Mouse (Mus musculus): Measurements from ENCODE around the gene Sec14l1. TPM values are rescaled to one million over a fixed set of nuclear protein-coding genes. Genes with fewer than 3 reads are reported as not detected.

Sec14l1 gene
- polyA plus RNA-seq, 1 experiment from 2014 or later: 73.9 TPM

DNA sequence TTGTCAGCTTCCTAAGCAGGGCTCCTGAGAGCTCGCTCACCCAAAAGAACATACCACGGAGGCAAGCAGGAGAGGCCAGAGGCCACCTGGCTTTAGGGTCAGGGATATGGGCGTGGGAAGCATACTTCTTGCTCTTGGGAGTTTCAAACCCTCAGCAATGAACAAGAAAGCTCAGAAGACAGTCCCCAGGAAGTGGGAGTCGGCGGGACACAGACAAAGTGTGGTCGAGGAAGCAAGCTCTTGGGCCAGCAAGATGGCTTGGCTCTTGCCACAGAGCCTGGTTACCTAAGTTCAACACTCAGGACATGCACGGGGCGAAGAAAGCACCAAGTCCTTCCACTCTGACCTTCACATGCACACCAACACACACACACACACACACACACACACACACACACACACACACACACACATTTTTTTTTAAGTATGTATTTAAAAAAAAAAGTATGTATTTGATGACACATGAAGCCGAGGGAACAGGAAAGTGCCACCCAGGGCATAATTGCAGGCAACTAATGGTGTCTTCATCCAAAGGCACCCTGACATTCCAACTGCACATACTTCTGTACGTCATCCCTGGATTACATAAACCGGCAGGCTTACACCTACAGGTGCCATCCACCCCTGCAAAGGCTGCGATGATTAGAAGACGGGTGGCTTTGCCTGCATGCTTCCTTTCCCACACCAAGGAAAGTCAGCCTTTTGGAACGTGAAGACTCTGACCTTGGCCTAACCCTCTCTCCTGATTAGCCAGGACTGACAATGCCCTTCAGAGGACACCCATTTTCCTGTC lies 12.8 kb upstream of the Sec14l1 start:
- Histone ChIP-seq H3K36me3 (no peaks in the 10 kb centered on the region), H3K9ac (no peak overlapping the region), H3K4me2 (no peak overlapping the region), H3K4me3 (no peak overlapping the region), H3K9me3 (no peaks in the 10 kb centered on the region), H3K4me1 (peaks cover 41% of the 10 kb centered on the region), H3K27me3 (no peaks in the 10 kb centered on the region), H3K27ac (peak overlapping the region; percentile 88)
- no peak for ATAC-seq (ENCODE audit: borderline replicate concordance, extremely low read depth, low FRiP score, low TSS enrichment)
- WGBS: 61% methylated on average over 14 of the region's 14 CpGs

DNA sequence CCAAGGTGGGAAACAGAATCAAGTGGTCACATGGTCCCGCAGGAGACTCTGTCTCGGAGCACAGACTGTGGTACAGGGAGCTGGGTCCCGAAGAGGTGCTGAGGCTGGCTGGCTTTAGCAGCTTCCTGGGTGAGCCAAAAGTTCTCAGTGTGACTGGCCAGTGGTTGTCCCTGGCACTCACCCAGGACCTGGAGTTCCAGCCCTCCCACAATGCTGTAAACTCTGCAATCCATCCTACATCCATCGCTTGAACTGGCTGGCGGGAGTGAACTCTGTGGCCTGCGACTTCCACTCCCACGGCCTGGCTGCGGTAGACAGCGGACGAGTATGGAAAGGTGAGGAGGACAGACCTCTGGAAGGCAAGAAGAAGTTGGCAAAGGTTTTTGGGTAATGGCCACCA lies 11.4 kb upstream of the Sec14l1 start:
- 62% methylated on average over 10 of the region's 10 CpGs for WGBS
- Histone ChIP-seq H3K36me3 (no peaks in the 10 kb centered on the region), H3K9ac (no peak overlapping the region; the same call in 1 of the 2 replicates), H3K27me3 (no peaks in the 10 kb centered on the region), H3K27ac (peak overlapping the region; percentile 35), H3K4me3 (no peak overlapping the region), H3K4me2 (no peak overlapping the region), H3K4me1 (peaks cover 36% of the 10 kb centered on the region), H3K9me3 (no peaks in the 10 kb centered on the region)
- no peak for ATAC-seq (ENCODE audit: borderline replicate concordance, extremely low read depth, low FRiP score, low TSS enrichment)

DNA sequence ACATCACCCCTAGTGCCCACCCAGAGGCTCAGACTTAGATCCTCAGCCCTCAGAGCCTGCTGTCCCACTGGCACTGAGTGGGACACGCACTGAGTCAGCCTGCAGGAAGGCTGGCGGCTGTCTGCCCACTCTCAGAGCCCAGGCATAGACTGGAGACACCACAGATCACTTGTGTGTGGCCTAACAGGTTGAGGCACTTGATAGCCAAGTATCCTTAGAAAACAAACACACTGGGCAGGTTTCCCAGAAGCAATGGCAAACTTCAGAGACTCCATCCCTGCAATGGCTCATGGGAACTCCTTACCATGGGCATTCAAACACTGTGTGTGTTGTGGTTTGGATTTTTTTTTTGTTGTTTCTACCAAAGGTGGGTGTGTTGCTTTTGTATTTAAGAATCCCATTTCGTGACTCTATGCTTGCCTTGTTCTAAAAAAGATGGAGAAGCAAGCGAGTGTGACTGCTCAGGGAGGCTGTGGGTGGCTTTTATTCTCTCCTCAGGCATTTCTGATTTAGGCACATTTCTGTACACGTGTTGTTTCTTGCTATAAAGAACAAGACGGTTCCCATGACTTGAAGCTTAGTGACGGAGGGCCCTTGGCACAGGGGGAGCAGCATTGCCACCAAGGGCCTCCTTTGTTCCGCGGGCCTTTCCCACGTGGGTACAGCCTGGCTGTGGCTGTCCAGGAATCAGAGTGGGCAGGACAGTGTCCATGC lies 10.8 kb upstream of the Sec14l1 start:
- Histone ChIP-seq H3K4me2 (no peak overlapping the region), H3K9ac (no peak overlapping the region), H3K36me3 (no peaks in the 10 kb centered on the region), H3K4me3 (no peak overlapping the region), H3K4me1 (peaks cover 38% of the 10 kb centered on the region), H3K27me3 (no peaks in the 10 kb centered on the region), H3K9me3 (no peaks in the 10 kb centered on the region), H3K27ac (peak overlapping the region; percentile 35; the same call in 1 of the 2 replicates)
- WGBS: 72% methylated on average over 10 of the region's 10 CpGs
- ATAC-seq (ENCODE audit: borderline replicate concordance, extremely low read depth, low FRiP score, low TSS enrichment): no peak

DNA sequence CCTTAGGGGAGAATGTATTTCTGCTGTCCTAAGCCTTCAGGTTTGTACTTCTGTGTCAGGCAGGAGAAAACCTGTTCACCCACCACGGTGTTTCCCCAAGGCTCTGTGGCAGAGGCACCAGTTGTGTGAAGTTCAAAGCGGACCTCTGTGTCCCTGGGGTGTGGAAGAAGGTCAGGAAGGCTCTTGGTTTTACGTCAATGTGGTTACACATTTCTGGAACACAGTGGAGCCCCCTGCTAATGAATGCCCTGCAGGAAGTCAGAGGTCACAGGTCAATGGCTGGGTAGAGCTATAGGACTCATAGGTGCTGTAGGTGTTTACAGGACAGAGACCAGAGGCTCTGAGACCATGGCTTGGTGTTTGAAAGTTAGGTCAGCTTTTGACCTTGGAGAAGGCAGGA lies 9.7 kb upstream of the Sec14l1 start:
- 70% methylated on average over 3 of the region's 3 CpGs for WGBS
- Histone ChIP-seq H3K4me1 (peaks cover 46% of the 10 kb centered on the region), H3K9me3 (no peaks in the 10 kb centered on the region), H3K27me3 (no peaks in the 10 kb centered on the region), H3K4me2 (no peak overlapping the region), H3K4me3 (no peak overlapping the region), H3K9ac (no peak overlapping the region), H3K36me3 (no peaks in the 10 kb centered on the region), H3K27ac (no peak overlapping the region)
- ATAC-seq (ENCODE audit: borderline replicate concordance, extremely low read depth, low FRiP score, low TSS enrichment): no peak

DNA sequence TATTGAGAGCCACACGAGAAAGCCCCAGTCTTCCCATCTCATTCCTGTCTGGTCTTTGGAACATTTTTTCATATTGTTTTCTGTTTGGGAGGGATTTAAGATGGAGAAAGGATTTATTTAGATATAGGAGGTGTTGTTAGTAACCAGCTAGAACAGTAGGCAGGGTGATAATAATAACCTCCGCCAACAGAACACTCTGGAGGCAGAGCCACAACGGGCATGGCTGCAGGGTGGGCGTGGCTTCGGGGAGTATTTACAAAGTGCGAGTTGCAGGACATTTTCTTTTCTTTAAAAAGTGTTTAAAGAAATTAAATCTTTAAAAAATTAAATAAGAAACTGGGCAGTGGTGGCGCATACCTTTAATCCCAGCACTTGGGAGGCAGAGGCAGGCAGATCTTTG lies 9.1 kb upstream of the Sec14l1 start:
- no peak for ATAC-seq (ENCODE audit: borderline replicate concordance, extremely low read depth, low FRiP score, low TSS enrichment)
- no peaks in the 10 kb centered on the region for H3K36me3 ChIP-seq
- peaks cover 46% of the 10 kb centered on the region for H3K4me1 ChIP-seq
- 76% methylated on average over 7 of the region's 7 CpGs for WGBS
- no peak overlapping the region for H3K4me2 ChIP-seq
- H3K9me3 ChIP-seq: no peaks in the 10 kb centered on the region
- no peaks in the 10 kb centered on the region for H3K27me3 ChIP-seq
- H3K9ac ChIP-seq: no peak overlapping the region
- no peak overlapping the region for H3K27ac ChIP-seq
- no peak overlapping the region for H3K4me3 ChIP-seq

DNA sequence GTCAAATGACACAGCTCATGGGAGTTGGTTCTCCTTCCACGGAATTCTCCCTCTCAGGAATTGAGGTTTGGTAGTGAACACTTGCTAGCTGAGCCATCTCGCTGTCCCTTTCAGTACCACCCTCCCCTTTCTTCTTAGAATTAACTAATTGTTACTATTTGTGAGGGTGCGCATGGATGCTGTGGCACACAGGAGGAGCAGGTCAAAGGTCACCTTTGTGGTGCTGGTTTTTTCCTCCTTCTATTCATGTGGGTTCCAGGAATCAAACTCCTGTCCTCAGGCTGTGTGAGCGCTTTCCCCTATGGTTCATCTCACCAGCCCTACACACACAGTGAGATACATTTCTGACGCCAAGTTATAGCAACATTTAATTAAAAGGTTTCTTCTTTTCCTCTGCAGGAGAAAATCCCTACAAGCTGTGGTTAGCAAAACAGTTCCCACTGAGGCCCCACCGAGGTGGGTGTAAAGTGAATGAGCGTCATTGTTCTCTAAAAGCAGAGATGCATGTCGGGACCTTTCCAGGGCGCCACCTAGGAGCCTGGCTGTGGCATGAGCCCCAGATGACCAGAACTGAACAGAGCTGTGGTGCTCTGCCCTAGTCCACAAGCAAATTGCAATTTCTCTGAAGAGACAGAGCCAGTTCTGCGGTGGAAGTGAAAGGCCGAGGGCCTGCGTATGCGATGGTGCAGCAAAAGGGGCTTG lies 8.2 kb upstream of the Sec14l1 start:
- Histone ChIP-seq H3K4me2 (no peak overlapping the region), H3K4me3 (no peak overlapping the region), H3K27ac (no peak overlapping the region), H3K4me1 (peaks cover 46% of the 10 kb centered on the region), H3K9ac (no peak overlapping the region), H3K9me3 (no peaks in the 10 kb centered on the region), H3K27me3 (no peaks in the 10 kb centered on the region), H3K36me3 (no peaks in the 10 kb centered on the region)
- WGBS: 57% methylated on average over 13 of the region's 13 CpGs
- ATAC-seq (ENCODE audit: borderline replicate concordance, extremely low read depth, low FRiP score, low TSS enrichment): no peak

DNA sequence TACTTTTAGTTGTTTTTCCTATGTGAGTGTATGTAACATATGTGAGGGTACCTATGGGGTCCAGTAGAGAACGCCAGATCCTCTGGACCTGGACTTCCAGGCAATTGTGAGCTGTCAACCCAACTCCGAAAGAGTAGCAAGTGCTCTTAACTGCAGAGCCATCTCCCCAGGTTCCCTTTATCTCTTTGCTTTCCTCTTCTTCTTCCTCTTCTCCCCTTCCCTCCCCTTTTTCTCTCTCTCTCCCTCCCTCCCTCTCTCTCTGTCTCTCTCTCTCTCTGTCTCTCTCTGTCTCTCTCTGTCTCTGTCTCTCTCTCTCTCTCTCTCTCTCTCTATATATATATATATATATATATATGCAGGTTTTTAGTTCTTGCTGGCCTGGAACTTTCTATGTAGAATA lies 7.1 kb upstream of the Sec14l1 start:
- H3K4me3 ChIP-seq: no peak overlapping the region
- no peaks in the 10 kb centered on the region for H3K36me3 ChIP-seq
- no peaks in the 10 kb centered on the region for H3K27me3 ChIP-seq
- H3K27ac ChIP-seq: no peak overlapping the region
- H3K4me1 ChIP-seq: peaks cover 44% of the 10 kb centered on the region
- H3K9me3 ChIP-seq: no peaks in the 10 kb centered on the region
- H3K4me2 ChIP-seq: no peak overlapping the region
- ATAC-seq (ENCODE audit: borderline replicate concordance, extremely low read depth, low FRiP score, low TSS enrichment): no peak
- WGBS: 76% methylated on average over 2 of the region's 2 CpGs
- H3K9ac ChIP-seq: no peak overlapping the region

DNA sequence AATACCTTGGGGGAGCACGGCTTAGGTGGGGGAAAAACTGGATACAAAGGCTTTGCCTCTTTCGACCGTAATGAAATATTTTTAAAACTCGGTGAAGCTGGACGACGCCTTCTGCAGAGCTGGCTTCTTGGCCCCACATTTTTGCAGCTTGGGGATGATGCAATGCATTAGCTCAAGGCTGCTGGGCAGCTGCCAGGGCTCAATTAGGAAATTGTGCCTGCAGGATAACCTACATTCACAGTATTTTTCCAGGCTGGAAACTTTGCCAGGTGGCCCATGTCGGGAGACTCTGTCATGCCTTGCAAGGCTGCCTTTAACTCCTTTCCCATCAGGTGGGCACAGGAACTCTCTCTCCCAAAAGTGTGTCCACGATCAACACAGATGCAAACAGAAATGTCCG lies 6.4 kb upstream of the Sec14l1 start:
- H3K9ac ChIP-seq: 0 out of 2 replicates have a peak overlapping the region, but pooled peaks have one; percentile 2
- ATAC-seq (ENCODE audit: borderline replicate concordance, extremely low read depth, low FRiP score, low TSS enrichment): no peak; the same call in 1 of the 2 replicates
- H3K4me1 ChIP-seq: peaks cover 41% of the 10 kb centered on the region
- H3K4me2 ChIP-seq: peak overlapping the region; percentile 12; the same call in 1 of the 2 replicates
- no peaks in the 10 kb centered on the region for H3K9me3 ChIP-seq
- no peak overlapping the region for H3K4me3 ChIP-seq
- no peaks in the 10 kb centered on the region for H3K27me3 ChIP-seq
- H3K36me3 ChIP-seq: no peaks in the 10 kb centered on the region
- H3K27ac ChIP-seq: peak overlapping the region; percentile 48
- 20% methylated on average over 9 of the region's 9 CpGs for WGBS

DNA sequence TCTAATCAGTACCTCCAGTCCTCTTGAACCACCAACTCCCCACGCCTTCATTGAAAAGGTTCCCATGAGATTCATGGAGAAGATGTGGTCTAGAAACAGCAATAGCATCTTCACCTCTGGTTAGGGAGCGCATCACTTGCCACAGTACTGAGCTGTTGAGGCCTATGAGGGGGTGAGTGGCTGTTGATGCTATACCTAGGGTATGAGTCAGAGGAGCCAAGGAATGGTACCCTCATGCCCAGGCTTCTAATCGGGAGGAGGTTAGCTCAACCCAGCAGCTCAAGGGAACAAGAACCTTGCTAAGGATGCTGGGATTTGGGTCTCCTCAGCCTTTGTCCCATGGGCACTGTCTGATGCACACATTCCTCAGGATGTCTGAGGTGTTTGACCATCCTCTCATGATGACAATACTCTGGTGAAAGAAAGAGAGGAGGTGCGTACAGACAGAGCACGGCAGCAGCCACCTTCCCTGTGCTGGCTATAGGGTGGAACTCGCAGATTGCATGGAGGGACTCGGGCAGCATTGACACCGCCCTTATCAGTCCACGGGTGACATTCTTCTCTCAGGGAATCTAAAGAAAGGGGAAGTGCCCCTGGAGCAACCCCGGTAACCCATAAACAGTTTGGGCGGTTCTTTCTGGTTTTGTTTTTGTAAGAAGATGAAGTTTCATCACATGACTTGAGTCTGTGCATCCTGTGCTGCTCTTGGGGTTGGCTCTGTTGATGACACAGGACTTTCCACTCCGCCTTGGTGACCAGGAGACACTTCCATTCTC lies 5.6 kb upstream of the Sec14l1 start:
- peaks cover 38% of the 10 kb centered on the region for H3K4me1 ChIP-seq
- ATAC-seq (ENCODE audit: borderline replicate concordance, extremely low read depth, low FRiP score, low TSS enrichment): no peak
- 67% methylated on average over 12 of the region's 12 CpGs for WGBS
- no peaks in the 10 kb centered on the region for H3K27me3 ChIP-seq
- no peak overlapping the region for H3K9ac ChIP-seq
- H3K36me3 ChIP-seq: no peaks in the 10 kb centered on the region
- H3K4me2 ChIP-seq: no peak overlapping the region
- H3K9me3 ChIP-seq: no peaks in the 10 kb centered on the region
- no peak overlapping the region for H3K4me3 ChIP-seq
- peak overlapping the region; percentile 48 for H3K27ac ChIP-seq

DNA sequence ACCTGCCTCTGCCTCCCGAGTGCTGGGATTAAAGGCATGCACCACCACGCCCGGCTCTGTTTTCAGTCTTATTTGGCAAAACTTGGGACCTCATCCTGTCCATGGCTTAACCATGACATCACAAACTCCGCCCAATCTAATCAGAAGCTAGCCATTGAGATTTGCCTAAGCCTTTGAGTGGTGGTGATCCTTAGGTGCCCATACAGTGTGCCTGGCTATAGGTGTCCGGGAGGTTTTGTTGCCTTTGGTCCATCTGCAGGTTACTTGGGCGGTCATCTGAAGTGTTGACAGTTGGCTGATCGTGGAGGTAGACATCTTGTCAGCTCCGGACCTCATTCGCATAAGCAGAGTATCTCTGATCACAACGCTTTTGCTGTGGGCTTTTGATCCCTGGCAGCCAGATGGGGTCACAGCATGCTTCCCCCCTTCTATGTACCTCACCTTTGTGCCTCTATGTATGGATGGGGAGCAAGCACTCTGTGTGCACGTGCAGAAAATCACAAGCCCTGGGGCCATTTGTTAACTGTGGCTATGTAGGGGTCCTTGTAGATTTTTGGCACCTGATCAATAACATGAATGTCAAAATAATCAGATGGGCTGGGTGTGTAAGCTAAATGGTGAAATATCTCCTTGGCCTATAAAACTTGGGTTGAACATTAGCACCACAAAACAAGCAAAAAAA lies 2.9 kb upstream of the Sec14l1 start:
- H3K36me3 ChIP-seq: no peaks in the 10 kb centered on the region
- no peak for ATAC-seq (ENCODE audit: borderline replicate concordance, extremely low read depth, low FRiP score, low TSS enrichment)

DNA sequence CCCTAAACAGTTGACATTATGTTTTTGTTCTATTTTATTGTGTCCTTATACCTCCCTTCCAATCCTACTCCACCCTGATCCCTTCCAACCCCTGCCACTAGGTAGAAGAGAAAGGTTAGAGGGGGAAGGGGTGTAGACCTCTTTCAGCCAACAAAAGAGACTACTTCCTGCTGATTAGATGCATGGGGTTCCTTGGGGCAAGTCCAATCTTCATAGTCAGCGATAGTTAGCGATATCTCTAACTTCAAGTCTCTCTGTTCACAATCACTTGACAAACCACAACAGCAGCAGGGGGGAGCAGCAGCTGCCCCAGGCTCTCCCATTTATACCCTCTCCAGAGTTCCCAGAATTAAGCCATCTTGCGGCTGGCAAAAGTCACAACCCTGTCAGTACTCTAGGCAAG lies 2.3 kb upstream of the Sec14l1 start:
- Histone ChIP-seq H3K27ac (no peak overlapping the region), H3K4me3 (no peak overlapping the region)
- 62% methylated on average over 3 of the region's 3 CpGs for WGBS

More for the DNA sequence above, 2.9 kb upstream of the Sec14l1 start:
- peaks cover 46% of the 10 kb centered on the region for H3K4me1 ChIP-seq
- no peak overlapping the region for H3K27ac ChIP-seq
- 79% methylated on average over 11 of the region's 11 CpGs for WGBS
- H3K4me2 ChIP-seq: no peak overlapping the region
- no peaks in the 10 kb centered on the region for H3K27me3 ChIP-seq
- H3K4me3 ChIP-seq: no peak overlapping the region
- no peak overlapping the region for H3K9ac ChIP-seq
- H3K9me3 ChIP-seq: no peaks in the 10 kb centered on the region

More for the DNA sequence above, 2.3 kb upstream of the Sec14l1 start:
- Histone ChIP-seq H3K9me3 (no peaks in the 10 kb centered on the region), H3K27me3 (no peaks in the 10 kb centered on the region), H3K9ac (no peak overlapping the region), H3K4me1 (peaks cover 51% of the 10 kb centered on the region), H3K4me2 (no peak overlapping the region), H3K36me3 (no peaks in the 10 kb centered on the region)
- no peak for ATAC-seq (ENCODE audit: borderline replicate concordance, extremely low read depth, low FRiP score, low TSS enrichment)

Measured in lung, embryonic 15.5 days (tissue).